Mouse (Mus musculus) T-cell, adult 2 months (primary cell): ENCODE measurements around the gene Pam.

Experiments used
- DNase-seq: peaks from one replicate; pipeline ENCODE4 v3.0.0; 2022; ENCODE audit warnings: low spot score

Pam gene

GRCm38 (mm10) chr1:97828087-97828486 lies 267.4 kb downstream of the Pam start:
- no peak for DNase-seq

GRCm38 (mm10) chr1:97827566-97827965 lies 267.9 kb downstream of the Pam start:
- DNase-seq: no peak

- no peak for DNase-seq
These were observed 272.5 kb downstream of the Pam start for GRCm38 (mm10) chr1:97822904-97823303.

- DNase-seq: no peak
These were observed 273.2 kb downstream of the Pam start for GRCm38 (mm10) chr1:97822203-97822602.

GRCm38 (mm10) chr1:97821282-97821681 lies 274.2 kb downstream of the Pam start:
- no peak for DNase-seq

- DNase-seq: no peak
These were observed 286.1 kb downstream of the Pam start for GRCm38 (mm10) chr1:97809255-97809912.

- DNase-seq: no peak
These were observed 290.9 kb downstream of the Pam start for GRCm38 (mm10) chr1:97804520-97804919.

- DNase-seq: no peak
These were observed 293.1 kb downstream of the Pam start for GRCm38 (mm10) chr1:97802207-97802902.

GRCm38 (mm10) chr1:97795936-97796335 lies 299.5 kb downstream of the Pam start:
- DNase-seq: no peak

GRCm38 (mm10) chr1:97794110-97794509 lies 301.3 kb downstream of the Pam start:
- DNase-seq: no peak

GRCm38 (mm10) chr1:97788490-97788889 lies 307.0 kb downstream of the Pam start:
- no peak for DNase-seq

GRCm38 (mm10) chr1:97787674-97788073 lies 307.8 kb downstream of the Pam start:
- no peak for DNase-seq

GRCm38 (mm10) chr1:97785685-97786393 lies 309.6 kb downstream of the Pam start:
- no peak for DNase-seq

- no peak for DNase-seq
These were observed 310.5 kb downstream of the Pam start for GRCm38 (mm10) chr1:97784928-97785327.

- DNase-seq: no peak
These were observed 313.8 kb downstream of the Pam start for GRCm38 (mm10) chr1:97781674-97782073.

- DNase-seq: no peak
These were observed 321.5 kb downstream of the Pam start for GRCm38 (mm10) chr1:97773973-97774372.

GRCm38 (mm10) chr1:97773362-97773761 lies 322.1 kb downstream of the Pam start:
- no peak for DNase-seq

GRCm38 (mm10) chr1:97771727-97772126 lies 323.7 kb downstream of the Pam start:
- DNase-seq: no peak

- DNase-seq: no peak
These were observed 324.3 kb downstream of the Pam start for GRCm38 (mm10) chr1:97771118-97771517.

GRCm38 (mm10) chr1:97769904-97770753 lies 325.3 kb downstream of the Pam start, which contains the start of the genes Gin1 and Ppip5k2:
Gene Gin1, plus strand, starts transcription at chr1:97770172.
Gene Ppip5k2, minus strand, starts transcription at chr1:97770411.
- peak; percentile 94 for DNase-seq

- peak; percentile 16 for DNase-seq
These were observed 326.0 kb downstream of the Pam start for GRCm38 (mm10) chr1:97769294-97769903.

- DNase-seq: no peak
These were observed 326.5 kb downstream of the Pam start for GRCm38 (mm10) chr1:97768906-97769293.
